Mouse (Mus musculus): ENCODE results near the gene Ms4a4d.

Gene Ms4a4d

GRCm38 (mm10) chr19:11574965-11575364 is 38.4 kb downstream of the Ms4a4d start:
- DNase-seq (ENCODE audit: low read depth, low spot score), result no peak

DNA sequence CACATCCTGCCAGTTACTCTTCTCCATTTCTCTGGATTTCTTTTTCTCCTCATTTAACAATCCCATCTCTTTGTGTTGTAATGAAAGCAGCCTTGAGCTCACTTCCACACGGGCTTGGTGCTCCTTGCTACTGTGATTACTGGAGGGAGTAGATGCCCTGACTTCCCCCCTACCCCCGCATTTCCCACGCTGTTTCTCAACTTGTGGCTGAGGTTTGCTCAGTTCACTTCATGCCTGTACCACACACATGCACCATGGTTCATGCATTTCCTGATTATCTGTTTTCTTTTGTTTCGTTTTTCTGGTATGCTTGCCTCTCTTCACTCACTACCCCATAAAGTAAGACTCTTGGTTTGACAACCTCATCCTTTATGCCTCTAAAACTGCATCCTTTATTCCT is 52.6 kb downstream of the Ms4a4d start:
- no peak for DNase-seq (ENCODE audit: low read depth, low spot score)

GRCm38 (mm10) chr19:11589891-11590449 is 53.4 kb downstream of the Ms4a4d start:
- no peak for DNase-seq (ENCODE audit: low read depth, low spot score)

DNA sequence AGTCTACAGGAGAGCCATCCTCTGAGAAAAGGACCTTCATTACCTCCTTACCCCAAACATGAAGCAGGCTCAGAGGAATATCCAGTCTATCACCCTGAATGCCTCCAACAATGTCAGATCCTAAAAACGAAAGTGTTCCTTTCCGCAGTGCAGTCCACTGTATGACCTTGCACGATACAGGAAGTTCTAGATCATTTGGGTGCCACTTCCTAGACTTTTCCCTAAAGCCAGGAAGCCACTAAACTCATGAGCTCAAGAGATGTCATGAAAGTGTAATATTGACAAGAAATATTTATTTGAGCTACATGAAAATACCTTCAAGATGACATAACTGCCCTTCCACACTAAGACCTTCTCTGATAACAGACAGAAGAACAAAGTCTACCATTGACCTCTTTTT is 64.7 kb downstream of the Ms4a4d start:
- no peak for DNase-seq (ENCODE audit: low read depth, low spot score)

- peak; percentile 57 for DNase-seq (ENCODE audit: low read depth, low spot score)
Observed at GRCm38 (mm10) chr19:11602026-11602425, 65.4 kb downstream of the Ms4a4d start.

GRCm38 (mm10) chr19:11604603-11605002 is 68.0 kb downstream of the Ms4a4d start, which contains the start of gene Ms4a6d:
Ms4a6d (minus strand) TSS chr19:11604849.
- DNase-seq (ENCODE audit: low read depth, low spot score), result no peak
